Mouse (Mus musculus) lung, postnatal 0 days (tissue): ENCODE data around the gene Lyl1. TPM values are rescaled to one million over a fixed set of nuclear protein-coding genes. Genes with fewer than 3 reads are reported as not detected.

Experiments
- ATAC-seq: fragments of 200-750 bp; cut with Nextera tagmentation; 2 replicates; pipeline ENCODE4 v1.8.0; 2017; ENCODE audit warnings: moderate library complexity
- DNase-seq: peaks from one replicate; pipeline ENCODE4 v3.0.0-alpha.2; 2016; ENCODE audit warnings: low spot score
- H3K27ac ChIP-seq: fragments of 300-500 bp; sonication (generic); 2 replicates; pipeline ENCODE4 v1.5.1; 2014; ENCODE audit warnings: antibody characterized with exemption, mild to moderate bottlenecking, low read length, mixed read lengths
- H3K27me3 ChIP-seq: fragments of 300-500 bp; sonication (generic); replicated peaks from 2 replicates; pipeline ENCODE4 v1.6.1; 2014; ENCODE audit warnings: low read length, mixed read lengths; ENCODE audit not compliant: insufficient read depth
- H3K36me3 ChIP-seq: fragments of 300-500 bp; sonication (generic); 2 replicates; pipeline ENCODE4 v1.6.1; 2014; ENCODE audit warnings: low read length, mixed read lengths; ENCODE audit not compliant: insufficient read depth
- H3K4me1 ChIP-seq: fragments of 300-500 bp; sonication (generic); 2 replicates; pipeline ENCODE4 v1.6.1; 2014; ENCODE audit warnings: antibody characterized with exemption, low read depth, low read length, mixed read lengths; ENCODE audit not compliant: insufficient read depth
- H3K4me2 ChIP-seq: fragments of 300-500 bp; sonication (generic); replicated peaks from 2 replicates; pipeline ENCODE4 v1.6.1; 2014; ENCODE audit warnings: low read depth, mild to moderate bottlenecking, low read length, moderate library complexity, mixed read lengths
- H3K4me3 ChIP-seq: fragments of 300-500 bp; sonication (generic); 2 replicates; pipeline ENCODE4 v1.5.1; 2014; ENCODE audit warnings: low read depth, low read length
- H3K9ac ChIP-seq: fragments of 300-500 bp; sonication (generic); replicated peaks from 2 replicates; pipeline ENCODE4 v1.6.1; 2014; ENCODE audit warnings: low read depth, mild to moderate bottlenecking
- H3K9me3 ChIP-seq: fragments of 300-500 bp; sonication (generic); 2 replicates; pipeline ENCODE4 v1.6.1; 2016; ENCODE audit warnings: low read length, mixed read lengths
- CTCF ChIP-seq: IDR thresholded peaks from 2 replicates; pipeline ENCODE4 v1.5.1; 2016; ENCODE audit warnings: antibody characterized with exemption, mild to moderate bottlenecking
- EP300 ChIP-seq: IDR thresholded peaks from 2 replicates; pipeline ENCODE4 v1.6.1; 2016; ENCODE audit warnings: antibody characterized with exemption, mild to moderate bottlenecking, control low read depth
- WGBS: fragments of 180-500 bp; shearing (Covaris S2); extraction: QIAGEN DNeasy Blood & Tissue Kit; methylation state at CpG from one replicate; pipeline ENCODE4 v1.1.7; 2014; 5-methylcytosine and 5-hydroxymethylcytosine counted together
- polyA plus RNA-seq: library from polyadenylated mRNA; unstranded; fragments of >200 nt; fragmentation: Nextera tagmentation; extraction: Ambion mirVana; gene quantifications from 2 replicates; pipeline ENCODE4 v1.2.1, GENCODE M21; 2015

Lyl1 gene
- polyA plus RNA-seq, 1 experiment from 2014 or later, result 11.6 TPM

DNA sequence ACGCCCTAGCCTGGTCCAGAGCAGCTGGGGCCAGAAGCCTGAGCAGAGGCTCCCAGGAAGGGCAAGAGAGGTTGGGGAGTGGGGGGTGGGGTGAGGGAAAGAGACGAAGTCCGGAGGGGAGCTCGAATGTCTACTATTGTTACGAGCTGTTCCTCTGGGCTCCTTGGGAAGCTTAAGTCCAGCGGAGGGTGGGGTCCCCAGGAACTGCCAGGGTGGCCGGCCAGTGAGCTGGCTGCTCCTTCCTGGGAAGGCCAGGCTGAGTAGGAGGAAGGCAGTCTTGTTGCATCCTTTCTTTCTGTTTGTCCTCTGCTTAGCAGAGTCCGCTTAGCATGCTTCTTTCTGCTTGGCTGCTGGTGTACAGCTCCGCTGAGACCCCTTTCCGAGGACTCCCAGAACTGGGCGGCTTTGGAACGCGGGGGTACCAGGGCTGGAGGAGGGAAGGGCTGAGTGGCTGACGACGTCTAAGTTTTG, 6.8 kb downstream of the Lyl1 start:
- H3K9me3 ChIP-seq, result no peaks in the 10 kb centered on the region
- peak overlapping the region; percentile 39; the same call in 1 of the 2 replicates for H3K9ac ChIP-seq
- H3K4me2 ChIP-seq, result peak overlapping the region; percentile 69
- H3K27ac ChIP-seq, result peak overlapping the region; percentile 88
- 0 out of 2 replicates have a peak, but pooled peaks have one; percentile 33 for TF ChIP-seq EP300
- TF ChIP-seq CTCF, result no peak
- H3K27me3 ChIP-seq, result no peaks in the 10 kb centered on the region
- no peak overlapping the region; the same call in 1 of the 2 replicates for H3K4me3 ChIP-seq
- WGBS, result 38% methylated on average over 15 of the region's 15 CpGs
- H3K4me1 ChIP-seq, result peaks cover 27% of the 10 kb centered on the region
- H3K36me3 ChIP-seq, result no peaks in the 10 kb centered on the region
- no peak for ATAC-seq
- peak; percentile 53 for DNase-seq

DNA sequence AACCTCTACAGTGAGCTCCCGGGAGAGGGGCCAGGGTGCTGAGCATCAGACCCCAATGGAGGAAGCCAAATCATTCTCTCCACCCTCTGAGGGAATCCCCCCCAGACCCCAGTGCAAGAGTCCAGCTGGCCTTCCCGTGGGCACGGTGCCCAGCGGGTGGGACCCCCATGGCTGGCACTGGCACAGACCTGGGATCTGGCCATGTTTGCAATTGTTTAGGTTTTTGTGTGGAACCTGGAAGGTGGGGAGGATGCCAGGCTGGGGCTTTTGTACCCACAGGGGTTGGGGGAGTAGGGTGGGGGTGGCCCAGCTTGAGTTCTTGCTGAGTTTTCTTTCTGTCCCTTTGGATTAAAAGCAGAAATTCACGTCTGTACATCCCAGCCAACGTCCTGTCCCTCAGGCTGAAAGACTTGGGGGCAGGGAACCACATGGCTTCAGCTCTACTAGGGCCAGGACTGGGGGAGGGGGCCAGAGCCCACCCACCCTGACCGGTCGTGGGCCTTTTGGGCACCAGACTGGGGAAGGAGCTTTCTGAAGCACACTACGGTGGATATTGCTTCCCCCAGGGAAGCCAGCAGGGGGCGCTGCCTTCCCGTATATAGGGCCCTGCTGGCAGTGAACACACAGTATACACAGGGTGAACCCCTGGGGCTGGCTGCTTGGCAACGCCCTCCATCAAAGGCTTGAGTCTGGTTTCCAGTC, 7.7 kb downstream of the Lyl1 start:
- no peak for TF ChIP-seq EP300
- peak; percentile 98 for TF ChIP-seq CTCF
- H3K27ac ChIP-seq, result 0 out of 2 replicates have a peak overlapping the region, but pooled peaks have one; percentile 88
- no peaks in the 10 kb centered on the region for H3K9me3 ChIP-seq
- H3K27me3 ChIP-seq, result no peaks in the 10 kb centered on the region
- no peak overlapping the region for H3K9ac ChIP-seq
- no peaks in the 10 kb centered on the region for H3K36me3 ChIP-seq
- peaks cover 34% of the 10 kb centered on the region for H3K4me1 ChIP-seq
- no peak overlapping the region for H3K4me2 ChIP-seq
- H3K4me3 ChIP-seq, result no peak overlapping the region
- peak; percentile 92 for DNase-seq
- WGBS, result 32% methylated on average over 12 of the region's 12 CpGs
- ATAC-seq, result peak; percentile 27

DNA sequence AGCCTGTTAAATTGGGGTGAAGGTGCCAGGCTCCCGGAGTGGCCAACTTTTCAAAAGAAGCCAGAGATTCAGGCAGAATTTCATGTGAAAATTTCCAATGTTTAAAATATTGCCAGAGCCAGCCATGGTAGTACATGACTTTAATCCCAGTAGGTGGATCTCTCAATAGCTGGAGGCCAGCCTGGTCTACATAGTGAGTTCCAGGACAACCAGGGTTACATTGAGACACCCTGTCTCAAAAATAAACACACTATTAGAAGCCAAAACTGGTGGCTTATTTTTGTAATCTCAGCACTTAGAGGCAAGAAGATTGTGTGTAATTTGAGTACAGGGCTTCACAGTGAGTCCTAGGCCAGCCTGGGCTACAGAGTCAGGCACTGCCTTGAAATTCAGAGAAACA, 8.7 kb downstream of the Lyl1 start:
- Histone ChIP-seq H3K9ac (no peak overlapping the region), H3K9me3 (no peaks in the 10 kb centered on the region), H3K27me3 (no peaks in the 10 kb centered on the region), H3K4me1 (peaks cover 33% of the 10 kb centered on the region), H3K4me2 (no peak overlapping the region), H3K4me3 (no peak overlapping the region), H3K36me3 (no peaks in the 10 kb centered on the region), H3K27ac (no peak overlapping the region)
- DNase-seq (no peak), ATAC-seq (no peak)
- WGBS, result 96% methylated on average over 1 of the region's 1 CpGs
- no peak for TF ChIP-seq EP300
- TF ChIP-seq CTCF, result no peak

DNA sequence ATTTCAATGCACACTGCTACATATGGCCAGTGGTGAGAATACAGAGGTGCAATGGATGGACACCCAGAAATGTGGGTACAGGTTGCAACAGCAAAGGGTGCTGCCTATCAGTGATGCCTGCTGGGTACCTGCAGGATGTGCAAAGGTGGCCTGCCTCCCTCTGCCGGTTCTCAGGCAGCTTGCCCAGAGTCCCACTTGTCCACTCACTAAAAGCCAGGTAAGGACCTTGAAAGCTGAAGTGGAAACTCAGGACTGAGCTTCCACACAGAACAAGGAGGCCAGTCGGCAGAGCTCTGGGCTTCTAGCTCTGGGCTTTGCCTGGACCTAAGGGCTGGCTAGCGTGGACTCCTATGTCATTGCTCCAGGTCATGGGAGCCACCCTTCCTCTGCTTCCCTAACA, 10.1 kb downstream of the Lyl1 start:
- 46% methylated on average over 3 of the region's 3 CpGs for WGBS
- Histone ChIP-seq H3K27me3 (no peaks in the 10 kb centered on the region), H3K4me3 (no peak overlapping the region), H3K4me2 (no peak overlapping the region), H3K9ac (no peak overlapping the region), H3K36me3 (no peaks in the 10 kb centered on the region), H3K27ac (peak overlapping the region; percentile 84), H3K9me3 (no peaks in the 10 kb centered on the region), H3K4me1 (peaks cover 27% of the 10 kb centered on the region)
- DNase-seq (peak; percentile 61), ATAC-seq (no peak)
- TF ChIP-seq EP300 (no peak), CTCF (peak; percentile 42)

DNA sequence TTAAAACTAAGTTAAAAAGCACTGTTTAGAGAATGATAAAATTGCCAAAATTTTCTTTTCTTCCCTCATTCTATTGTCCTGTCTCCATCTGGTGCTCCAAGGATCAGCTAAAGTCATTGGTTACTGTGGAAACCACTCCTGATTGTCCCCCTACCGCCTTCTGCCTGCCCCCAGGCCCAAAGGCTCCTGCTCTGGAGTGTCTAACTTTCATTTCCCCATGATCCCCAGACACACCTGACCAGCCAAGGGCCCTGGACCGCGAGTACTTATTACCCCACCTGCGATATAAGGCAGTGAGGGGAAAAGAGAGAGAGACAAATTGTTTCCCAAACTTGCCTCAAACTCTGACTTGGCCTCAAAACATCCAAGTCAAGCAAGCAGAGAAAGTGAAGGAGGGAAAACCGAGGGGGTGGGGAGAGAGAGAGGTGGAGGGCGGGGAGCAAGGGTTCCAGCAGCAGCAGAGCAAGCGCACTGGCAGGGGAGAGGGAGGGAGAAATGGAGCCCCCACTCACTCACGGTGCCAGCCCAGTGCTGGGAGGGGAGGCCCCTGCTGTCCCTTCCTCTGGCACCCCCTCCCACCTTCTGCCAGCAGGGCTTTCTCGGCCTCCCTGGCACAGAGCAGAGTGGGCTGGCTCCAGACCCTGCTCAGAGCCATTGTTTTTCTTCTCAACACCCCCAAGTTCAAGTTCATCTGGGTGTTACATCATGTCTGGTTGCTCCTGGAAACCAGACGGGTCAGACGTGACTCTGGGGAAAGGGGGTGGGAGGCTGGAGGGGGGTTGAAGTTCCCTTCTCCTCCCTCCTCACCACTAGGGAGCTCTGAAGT, 10.9 kb downstream of the Lyl1 start:
- Histone ChIP-seq H3K27me3 (no peaks in the 10 kb centered on the region), H3K9ac (no peak overlapping the region), H3K4me1 (peaks cover 27% of the 10 kb centered on the region), H3K36me3 (no peaks in the 10 kb centered on the region), H3K27ac (peak overlapping the region; percentile 84), H3K4me3 (no peak overlapping the region), H3K4me2 (peak overlapping the region; percentile 19; the same call in 1 of the 2 replicates), H3K9me3 (no peaks in the 10 kb centered on the region)
- TF ChIP-seq CTCF, result no peak
- TF ChIP-seq EP300, result peak; percentile 38; the same call in 1 of the 2 replicates
- peak; percentile 94 for DNase-seq
- WGBS, result 16% methylated on average over 8 of the region's 11 CpGs
- ATAC-seq, result peak; percentile 83

DNA sequence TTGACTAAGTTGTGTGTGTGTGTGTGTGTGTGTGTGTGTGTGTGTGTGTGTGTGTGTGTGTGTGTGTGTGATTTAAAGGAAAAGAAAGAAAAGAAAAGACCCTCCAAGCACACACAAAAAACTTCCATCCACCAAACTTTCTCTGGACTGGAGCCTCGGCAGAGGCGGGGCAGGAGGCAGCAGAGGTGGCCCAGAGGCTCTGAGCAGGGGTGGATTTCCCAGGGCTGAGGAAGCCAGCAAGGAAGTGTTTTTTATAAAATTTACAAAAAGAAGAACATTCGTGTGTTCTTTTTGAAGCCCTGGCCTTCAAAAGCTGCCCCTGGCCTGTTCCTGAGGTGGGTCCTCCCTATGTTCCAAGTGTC, 11.5 kb downstream of the Lyl1 start:
- H3K9ac ChIP-seq, result no peak overlapping the region
- ATAC-seq, result peak; percentile 20
- WGBS, result 6% methylated on average over 3 of the region's 3 CpGs

More for the DNA sequence above, 11.5 kb downstream of the Lyl1 start:
- Histone ChIP-seq H3K27ac (peak overlapping the region; percentile 84), H3K4me2 (no peak overlapping the region), H3K9me3 (no peaks in the 10 kb centered on the region), H3K36me3 (0 out of 2 replicates have a peak, but pooled peaks cover under 1% of the 10 kb centered on the region), H3K4me3 (no peak overlapping the region), H3K27me3 (no peaks in the 10 kb centered on the region), H3K4me1 (peaks cover 24% of the 10 kb centered on the region)
- TF ChIP-seq EP300 (no peak), CTCF (peak; percentile 43)
- no peak for DNase-seq
